Mouse (Mus musculus) CD4-positive, CD25-positive, alpha-beta regulatory T cell, adult 4 months (primary cell): ENCODE results near the gene Naa80. TPM values are rescaled to one million over a fixed set of nuclear protein-coding genes. Genes with fewer than 3 reads are reported as not detected.

ENCODE experiments used
- ATAC-seq: one replicate; pipeline ENCODE4 v1.8.0; 2017
- polyA plus RNA-seq, 2 experiments: library from polyadenylated mRNA; unstranded; fragments of 100-300 nt; shearing (Covaris generic); gene quantifications; one replicate each; pipeline ENCODE4 v1.2.1; 2017

The Naa80 gene
- polyA plus RNA-seq, 2 experiments from 2014 or later = 25.4 to 34.9 TPM

- no peak for ATAC-seq
Measured at GRCm38 (mm10) chr9:107618778-107619545, 40.3 kb downstream of the Naa80 start.

- ATAC-seq = no peak
Measured at GRCm38 (mm10) chr9:107619546-107619879, 40.8 kb downstream of the Naa80 start.

DNA sequence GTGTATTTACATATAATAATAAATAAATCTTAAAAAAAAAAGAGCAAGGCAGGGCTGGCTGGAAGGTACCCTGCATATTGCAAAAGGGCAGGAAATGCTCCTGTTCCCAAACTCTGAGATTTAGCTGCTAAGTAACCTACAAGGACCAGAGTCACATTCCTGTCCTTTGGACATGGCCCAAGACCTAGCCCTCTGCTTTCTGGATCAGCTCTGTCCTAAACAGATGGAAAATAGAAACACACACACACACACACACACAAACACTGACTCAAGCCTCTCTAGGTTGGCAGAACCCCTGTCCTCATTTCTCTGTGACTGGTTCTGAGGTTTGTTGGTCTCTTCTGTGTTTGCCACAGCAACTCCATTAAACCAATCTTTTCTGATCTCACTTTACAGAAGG, 42.3 kb downstream of the Naa80 start:
- ATAC-seq = no peak

DNA sequence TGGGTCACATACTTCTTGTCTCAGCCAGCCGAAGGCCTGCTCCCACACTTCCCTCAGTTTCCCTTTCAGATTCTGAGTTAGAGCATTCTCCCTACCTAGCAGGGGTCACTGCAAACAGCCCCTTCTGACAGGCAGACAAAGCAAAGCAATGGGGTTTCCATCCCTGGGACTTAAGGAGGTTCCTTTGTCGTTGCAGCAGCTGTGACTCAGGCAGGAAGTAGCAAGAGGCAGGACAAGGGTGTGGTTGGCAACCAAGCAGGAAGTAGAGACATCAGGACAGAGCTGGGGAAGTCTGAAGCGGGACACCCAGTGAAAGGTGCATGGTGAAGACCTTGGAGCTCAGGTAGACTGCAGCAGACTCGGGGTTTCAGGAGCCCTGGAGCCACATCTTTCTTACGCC, 45.9 kb downstream of the Naa80 start:
- peak; percentile 92 for ATAC-seq

DNA sequence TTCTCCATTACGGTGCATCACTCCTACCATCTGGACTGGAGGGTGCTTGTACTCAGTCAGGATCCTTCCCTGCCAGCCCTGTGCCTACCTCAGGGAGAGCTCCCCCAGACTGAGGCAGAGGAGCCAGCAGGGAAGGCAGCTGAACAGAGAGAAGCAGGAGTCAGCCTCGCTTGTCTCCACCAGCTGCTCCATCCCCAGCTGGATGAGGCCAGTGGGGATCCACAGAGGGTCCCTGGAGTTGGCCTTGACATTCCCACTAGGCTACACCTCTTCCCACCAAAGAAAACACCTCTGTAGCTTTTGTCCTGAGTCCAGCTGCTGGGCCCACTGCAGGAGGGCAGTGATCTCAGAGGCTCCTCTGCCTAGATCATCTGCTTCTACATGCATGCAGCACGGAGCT, 46.3 kb downstream of the Naa80 start:
- no peak for ATAC-seq

GRCm38 (mm10) chr9:107625351-107626128, 46.9 kb downstream of the Naa80 start:
- no peak for ATAC-seq

GRCm38 (mm10) chr9:107626158-107626843, 47.6 kb downstream of the Naa80 start:
- no peak for ATAC-seq

- peak; percentile 22 for ATAC-seq
Measured at GRCm38 (mm10) chr9:107626844-107627277, 48.2 kb downstream of the Naa80 start.

DNA sequence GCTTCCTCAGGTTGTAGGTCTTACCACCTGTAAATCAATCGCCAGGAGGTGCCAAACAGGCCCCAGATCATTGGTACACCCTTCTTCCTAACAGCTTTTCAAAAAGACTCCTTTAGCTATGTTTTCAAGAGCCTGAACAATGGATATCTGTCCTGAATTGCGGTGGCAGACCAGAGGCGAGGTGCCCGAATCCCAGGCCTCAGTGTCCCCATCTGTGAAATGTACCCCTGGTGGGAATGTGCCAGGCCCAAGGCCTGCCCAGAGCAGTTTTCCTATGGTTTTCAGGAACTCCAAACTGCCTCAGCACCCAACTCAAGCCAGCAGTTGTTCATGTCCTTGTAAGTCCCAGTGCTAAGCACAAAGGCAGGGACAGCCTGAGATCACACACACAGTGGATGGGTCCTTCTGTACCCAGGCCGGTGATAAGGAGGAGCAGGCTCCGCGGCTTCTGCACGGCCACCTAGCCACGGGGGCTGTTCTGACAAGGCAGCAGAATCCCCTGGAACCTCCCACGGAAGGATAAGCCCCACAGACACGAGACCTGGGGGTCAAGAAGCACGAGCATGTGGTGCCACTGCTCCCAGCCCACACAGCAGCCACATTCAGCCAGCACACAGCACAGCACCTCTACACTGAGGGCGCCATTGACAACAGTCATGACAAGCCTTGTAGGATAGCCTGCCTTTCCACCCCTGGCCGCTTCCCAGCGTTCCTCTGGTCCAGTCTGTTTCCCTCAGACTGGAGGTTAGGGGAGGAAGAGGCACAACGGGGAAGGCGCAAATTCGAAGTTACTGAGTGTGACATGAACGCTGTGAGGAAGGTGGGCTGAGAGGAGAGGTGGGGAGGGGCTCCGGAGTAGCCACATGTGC, 48.9 kb downstream of the Naa80 start:
- ATAC-seq = no peak

DNA sequence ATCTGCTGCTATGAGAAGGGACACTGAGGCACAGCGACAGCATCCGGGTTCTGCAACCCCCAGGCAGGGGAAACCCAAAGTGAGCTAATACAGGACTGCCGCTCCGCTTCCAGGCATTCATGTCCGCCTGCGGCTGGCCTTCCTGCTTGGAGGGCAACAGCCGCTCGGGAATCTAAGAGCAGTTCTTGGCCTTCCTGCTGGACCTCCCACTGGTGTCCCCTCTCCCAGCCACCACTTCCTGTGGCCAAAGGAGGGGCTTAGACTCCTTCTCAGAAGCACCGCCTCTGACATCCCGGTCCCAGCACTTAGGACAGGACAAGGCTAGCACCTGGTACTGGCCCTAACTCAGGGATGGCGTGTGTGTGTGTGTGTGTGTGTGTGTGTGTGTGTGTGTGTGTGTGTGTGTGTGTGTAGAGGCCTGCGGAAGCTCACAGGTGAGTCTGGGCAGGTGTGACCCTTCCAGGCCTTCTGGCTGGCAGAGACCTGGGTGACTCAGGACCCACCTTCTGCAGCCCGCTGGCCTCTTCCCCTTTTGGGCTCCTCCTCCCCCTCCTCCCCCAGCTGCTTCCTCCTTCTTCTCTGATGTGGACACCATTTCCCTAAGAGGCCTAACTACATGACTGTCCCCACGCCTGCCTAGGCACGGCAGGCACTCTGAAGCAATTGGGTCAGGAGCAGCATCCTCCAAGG, 50.2 kb downstream of the Naa80 start:
- no peak for ATAC-seq

- ATAC-seq = no peak
Measured at GRCm38 (mm10) chr9:107629411-107629730, 50.7 kb downstream of the Naa80 start.

DNA sequence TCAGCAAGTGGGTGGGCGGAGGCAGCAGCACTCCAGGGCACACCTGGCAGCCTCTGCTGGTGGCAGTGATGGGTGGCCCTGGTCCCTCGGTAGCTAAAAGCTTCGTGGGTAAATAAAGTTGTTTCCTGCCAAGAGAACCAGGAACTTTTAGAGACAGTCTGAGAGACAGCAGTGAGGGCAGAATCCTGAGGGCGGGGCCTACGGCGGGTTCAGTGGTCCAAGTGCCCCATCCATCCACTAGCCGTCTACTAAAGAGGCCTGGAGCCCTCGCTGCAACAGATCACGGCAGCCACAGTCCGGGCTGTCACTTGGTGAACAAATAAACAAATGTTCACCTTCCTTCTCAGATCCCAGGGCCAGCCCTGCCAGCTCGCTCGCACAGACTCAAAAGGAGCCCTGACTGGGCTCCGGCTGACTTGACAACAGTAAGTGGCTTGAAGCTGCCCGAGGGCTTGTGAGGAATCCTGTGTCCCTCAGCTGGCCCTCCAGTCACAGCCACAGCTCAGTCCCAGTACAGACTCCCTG, 51.3 kb downstream of the Naa80 start:
- no peak for ATAC-seq

GRCm38 (mm10) chr9:107630576-107630975, 51.9 kb downstream of the Naa80 start:
- no peak for ATAC-seq

- ATAC-seq = no peak
Measured at GRCm38 (mm10) chr9:107631311-107631826, 52.7 kb downstream of the Naa80 start.

GRCm38 (mm10) chr9:107631861-107632260, 53.2 kb downstream of the Naa80 start:
- ATAC-seq = no peak

GRCm38 (mm10) chr9:107632478-107632877, 53.8 kb downstream of the Naa80 start:
- no peak for ATAC-seq

- peak; percentile 73 for ATAC-seq
Measured at GRCm38 (mm10) chr9:107633091-107633660, 54.5 kb downstream of the Naa80 start.
